Mouse (Mus musculus) yolk sac, embryonic 10.5 days (tissue): ENCODE measurements around the gene Suclg2.

Source experiments
- DNase-seq: peaks from one replicate; pipeline ENCODE4 v3.0.0-alpha.2; 2017; ENCODE audit warnings: low spot score

Gene Suclg2

GRCm38 (mm10) chr6:95552339-95552950 lies 166.2 kb downstream of the Suclg2 start:
- no peak for DNase-seq

- no peak for DNase-seq
Observed at GRCm38 (mm10) chr6:95551000-95551399, 167.6 kb downstream of the Suclg2 start.

GRCm38 (mm10) chr6:95546189-95546832 lies 172.3 kb downstream of the Suclg2 start:
- DNase-seq = no peak

GRCm38 (mm10) chr6:95545714-95546113 lies 172.9 kb downstream of the Suclg2 start:
- no peak for DNase-seq

- no peak for DNase-seq
Observed at GRCm38 (mm10) chr6:95545296-95545695, 173.3 kb downstream of the Suclg2 start.

GRCm38 (mm10) chr6:95535191-95535590 lies 183.4 kb downstream of the Suclg2 start:
- no peak for DNase-seq

GRCm38 (mm10) chr6:95519846-95520245 lies 198.8 kb downstream of the Suclg2 start:
- no peak for DNase-seq

- no peak for DNase-seq
Observed at GRCm38 (mm10) chr6:95518406-95518805, 200.2 kb downstream of the Suclg2 start.

GRCm38 (mm10) chr6:95515721-95516120 lies 202.9 kb downstream of the Suclg2 start:
- no peak for DNase-seq

- DNase-seq = no peak
Observed at GRCm38 (mm10) chr6:95514726-95515125, 203.9 kb downstream of the Suclg2 start.

GRCm38 (mm10) chr6:95511689-95512088 lies 206.9 kb downstream of the Suclg2 start:
- no peak for DNase-seq

GRCm38 (mm10) chr6:95500771-95501170 lies 217.8 kb downstream of the Suclg2 start:
- no peak for DNase-seq

GRCm38 (mm10) chr6:95499639-95500038 lies 219.0 kb downstream of the Suclg2 start:
- DNase-seq = no peak

GRCm38 (mm10) chr6:95492216-95492956 lies 226.2 kb downstream of the Suclg2 start:
- DNase-seq = no peak

GRCm38 (mm10) chr6:95491043-95491442 lies 227.6 kb downstream of the Suclg2 start:
- DNase-seq = no peak

GRCm38 (mm10) chr6:95485791-95486190 lies 232.8 kb downstream of the Suclg2 start:
- DNase-seq = no peak

- DNase-seq = peak; percentile 44
Observed at GRCm38 (mm10) chr6:95484183-95484818, 234.3 kb downstream of the Suclg2 start.

- DNase-seq = no peak
Observed at GRCm38 (mm10) chr6:95483686-95484085, 234.9 kb downstream of the Suclg2 start.

GRCm38 (mm10) chr6:95483127-95483526 lies 235.5 kb downstream of the Suclg2 start:
- DNase-seq = no peak

- no peak for DNase-seq
Observed at GRCm38 (mm10) chr6:95479801-95480200, 238.8 kb downstream of the Suclg2 start.

GRCm38 (mm10) chr6:95469521-95469920 lies 249.1 kb downstream of the Suclg2 start:
- DNase-seq = no peak

GRCm38 (mm10) chr6:95465322-95465721 lies 253.3 kb downstream of the Suclg2 start:
- DNase-seq = no peak

- no peak for DNase-seq
Observed at GRCm38 (mm10) chr6:95459372-95459771, 259.2 kb downstream of the Suclg2 start.
